Mouse (Mus musculus) embryo, embryonic 10.5 days (tissue): ENCODE measurements at regions not wholly inside any gene's neighbourhood (a gene's known extent, or its start where the extent isn't known, plus 50 kb on each side); places are given as distances from the start of the nearest gene placed in this dataset.

Experiments used
- DNase-seq: peaks from one replicate; pipeline ENCODE4 v3.0.0-alpha.2; 2015; ENCODE audit warnings: low spot score

GRCm38 (mm10) chr8:29460119-29460518 is 2012.6 kb downstream of the Poteg start:
- no peak for DNase-seq

- DNase-seq: no peak
These were observed 2045.5 kb downstream of the Poteg start for GRCm38 (mm10) chr8:29492931-29493330.

- no peak for DNase-seq
These were observed 2079.9 kb downstream of the Poteg start for GRCm38 (mm10) chr8:29527327-29527726.

GRCm38 (mm10) chr8:29531565-29531964 is 2084.1 kb downstream of the Poteg start:
- no peak for DNase-seq

GRCm38 (mm10) chr8:29538016-29538415 is 2090.5 kb downstream of the Poteg start:
- no peak for DNase-seq

- no peak for DNase-seq
These were observed 2092.4 kb downstream of the Poteg start for GRCm38 (mm10) chr8:29539856-29540255.

- no peak for DNase-seq
These were observed 2096.7 kb downstream of the Poteg start for GRCm38 (mm10) chr8:29544142-29544541.

- no peak for DNase-seq
These were observed 2138.2 kb downstream of the Poteg start for GRCm38 (mm10) chr8:29585671-29586070.

GRCm38 (mm10) chr8:29594129-29594528 is 2146.7 kb downstream of the Poteg start:
- no peak for DNase-seq

- no peak for DNase-seq
These were observed 2166.6 kb downstream of the Poteg start for GRCm38 (mm10) chr8:29614098-29614497.

- no peak for DNase-seq
These were observed 2214.1 kb downstream of the Poteg start for GRCm38 (mm10) chr8:29661616-29662015.

- DNase-seq: no peak
These were observed 2228.4 kb downstream of the Poteg start for GRCm38 (mm10) chr8:29675870-29676269.

GRCm38 (mm10) chr8:29683340-29683739 is 2235.9 kb downstream of the Poteg start:
- no peak for DNase-seq

GRCm38 (mm10) chr8:29686594-29686993 is 2239.1 kb downstream of the Poteg start:
- DNase-seq: no peak

GRCm38 (mm10) chr8:29695698-29696097 is 2248.2 kb downstream of the Poteg start:
- peak; percentile 5 for DNase-seq
